Mouse (Mus musculus) C2C12 (cell line): Measurements from ENCODE around the gene Zfp661.

Experiments used
- CTCF ChIP-seq: IDR thresholded peaks from one replicate; pipeline ENCODE4 v1.5.1; 2011; ENCODE audit not compliant: control insufficient read depth, insufficient read depth, insufficient read length
- USF1 ChIP-seq: IDR thresholded peaks from one replicate; pipeline ENCODE4 v1.6.1; 2011; ENCODE audit warnings: low read depth, mild to moderate bottlenecking, control low read depth, moderate library complexity

GRCm38 (mm10) chr2:127541697-127542096, 45.2 kb downstream of the Zfp661 start:
- TF ChIP-seq CTCF, result no peak
- TF ChIP-seq USF1, result no peak
